Mouse (Mus musculus) gastrocnemius, adult 8-10 months (tissue): ENCODE measurements around the gene Gm13278. TPM values are rescaled to one million over a fixed set of nuclear protein-coding genes. Genes with fewer than 3 reads are reported as not detected.
"Not testable (repeated sequence)": the region's sequence is repeated elsewhere in the genome, so short reads cannot be mapped to it uniquely, and the experiment has no call there.

Experiments used
- DNase-seq, 2 experiments: peaks; one replicate each; pipeline ENCODE4 v3.0.0; 2022; ENCODE audit warnings: low spot score in 2 of 2
- total RNA-seq, 4 experiments: library from RNA; stranded (reverse); gene quantifications; 2 replicates each; pipeline ENCODE4 v1.2.4; 2022

Gene Gm13278
- not detected for total RNA-seq

DNA sequence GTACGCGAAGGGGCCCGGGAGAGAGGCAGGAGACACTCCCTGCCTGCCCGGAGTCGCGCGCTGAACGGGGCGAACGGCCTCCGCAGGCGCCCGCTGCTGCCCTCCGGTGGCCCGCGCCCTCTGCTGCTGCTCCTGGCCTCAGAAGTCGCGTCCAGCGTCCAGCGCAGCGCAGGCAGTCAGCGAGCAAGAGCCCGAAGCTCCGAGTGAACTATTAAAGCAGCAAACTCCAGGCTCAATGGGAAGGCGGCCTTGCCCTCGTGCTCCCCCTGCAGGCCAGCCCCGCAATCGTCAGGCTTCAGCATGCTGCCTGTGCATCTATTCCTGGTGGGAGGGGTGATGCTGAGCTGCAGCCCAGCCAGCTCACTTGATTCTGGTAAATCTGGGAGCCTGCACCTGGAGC, at the start of gene Gm13278:
Gene Gm13278 (plus strand): TSS at position 301 of the 400 bp plus-strand sequence.
- not testable (repeated sequence) for DNase-seq

GRCm38 (mm10) chr4:88742771-88743371, 48.5 kb upstream of the Gm13278 start:
- no peak for DNase-seq

DNA sequence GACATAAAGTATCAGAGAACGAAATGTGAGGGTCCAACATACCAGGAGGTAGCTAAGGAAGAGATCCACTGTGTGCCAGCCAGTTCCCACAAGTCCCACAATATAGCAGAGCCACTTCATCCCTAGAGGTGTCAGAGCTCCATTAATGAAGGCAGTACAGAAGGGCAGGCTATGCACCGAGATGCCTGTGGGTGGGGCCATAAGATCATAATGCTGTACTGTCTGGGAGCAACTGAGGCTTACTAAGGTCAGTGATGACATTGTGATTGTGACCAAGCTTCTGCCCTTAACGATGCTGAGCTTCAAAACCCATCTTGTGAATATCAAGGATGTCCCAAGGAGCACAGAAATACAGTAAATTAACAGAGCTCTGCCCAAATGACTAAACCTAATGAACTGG, 47.1 kb upstream of the Gm13278 start:
- DNase-seq, result no peak

GRCm38 (mm10) chr4:88749926-88750325, 41.4 kb upstream of the Gm13278 start:
- no peak for DNase-seq

GRCm38 (mm10) chr4:88754818-88755340, 36.5 kb upstream of the Gm13278 start, which contains the start of gene Gm13271:
Gene Gm13271 (plus strand): TSS chr4:88754868.
- peak; percentile 64 to 71 for DNase-seq

DNA sequence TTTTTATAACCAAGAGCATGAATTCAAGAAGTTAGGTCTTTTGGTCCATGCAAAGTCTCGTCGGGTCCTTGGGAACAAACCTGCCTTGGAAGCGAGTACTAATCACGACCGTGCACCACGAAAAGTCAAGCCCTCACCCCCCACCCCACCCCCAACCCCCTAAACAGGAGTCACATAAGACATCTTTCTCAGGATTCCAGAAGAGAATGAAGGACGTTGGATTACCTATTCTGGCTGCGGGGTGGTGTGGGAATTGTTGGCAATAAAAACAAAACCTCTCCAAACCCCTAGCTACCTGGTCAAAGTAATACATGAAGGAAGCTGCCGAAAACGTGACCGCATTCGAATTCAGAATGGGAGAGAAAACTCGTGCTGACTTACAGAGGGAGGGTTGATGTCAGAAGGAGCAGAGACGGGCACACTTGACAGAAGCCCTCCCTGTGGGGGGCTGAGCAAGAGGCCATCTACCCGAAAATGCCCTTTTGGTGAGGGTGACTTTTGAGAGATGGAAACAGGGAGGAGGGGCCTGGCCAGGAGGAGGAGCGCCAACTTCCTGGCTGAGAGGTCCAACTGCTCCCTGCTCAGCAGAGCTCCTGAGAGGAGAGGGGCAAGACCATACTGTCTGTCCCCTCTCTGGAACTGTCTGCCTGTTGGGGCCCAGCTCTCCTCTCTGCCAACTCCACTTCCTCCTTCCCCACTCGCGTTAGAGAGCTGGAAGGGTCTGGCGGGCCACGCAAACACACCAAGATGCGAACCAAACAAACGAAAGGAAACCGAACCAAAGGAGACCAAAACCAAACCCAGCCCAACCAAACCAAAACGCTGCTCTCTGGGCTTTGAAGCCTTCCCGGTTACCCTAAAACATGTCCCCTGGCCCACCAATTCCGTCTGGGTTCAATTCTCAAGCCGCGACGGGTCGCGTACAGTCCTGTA, 34.5 kb upstream of the Gm13278 start:
- not testable (repeated sequence) for DNase-seq

DNA sequence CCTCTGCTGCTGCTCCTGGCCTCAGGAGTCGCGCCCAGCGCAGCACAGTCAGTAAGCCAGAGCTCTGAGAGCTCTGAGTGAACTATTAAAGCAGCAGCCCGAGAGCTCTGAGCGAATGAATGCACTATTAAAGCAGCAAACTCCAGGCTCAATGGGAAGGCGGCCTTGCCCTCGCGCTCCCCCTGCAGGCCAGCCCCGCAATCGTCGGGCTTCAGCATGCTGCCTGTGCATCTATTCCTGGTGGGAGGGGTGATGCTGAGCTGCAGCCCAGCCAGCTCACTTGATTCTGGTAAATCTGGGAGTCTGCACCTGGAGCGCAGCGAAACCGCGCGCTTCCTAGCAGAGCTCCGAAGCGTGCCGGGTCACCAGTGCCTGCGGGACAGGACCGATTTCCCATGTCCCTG, 33.7 kb upstream of the Gm13278 start:
- DNase-seq, result peak; percentile 85 to 88

GRCm38 (mm10) chr4:88758751-88759150, 32.6 kb upstream of the Gm13278 start:
- DNase-seq, result not testable (repeated sequence)

GRCm38 (mm10) chr4:88759610-88760268, 31.6 kb upstream of the Gm13278 start, which contains the start of gene Gm13283:
Gene Gm13283 (plus strand): TSS chr4:88760119.
- peak in 1 of 2 experiments; percentile 13 for DNase-seq

DNA sequence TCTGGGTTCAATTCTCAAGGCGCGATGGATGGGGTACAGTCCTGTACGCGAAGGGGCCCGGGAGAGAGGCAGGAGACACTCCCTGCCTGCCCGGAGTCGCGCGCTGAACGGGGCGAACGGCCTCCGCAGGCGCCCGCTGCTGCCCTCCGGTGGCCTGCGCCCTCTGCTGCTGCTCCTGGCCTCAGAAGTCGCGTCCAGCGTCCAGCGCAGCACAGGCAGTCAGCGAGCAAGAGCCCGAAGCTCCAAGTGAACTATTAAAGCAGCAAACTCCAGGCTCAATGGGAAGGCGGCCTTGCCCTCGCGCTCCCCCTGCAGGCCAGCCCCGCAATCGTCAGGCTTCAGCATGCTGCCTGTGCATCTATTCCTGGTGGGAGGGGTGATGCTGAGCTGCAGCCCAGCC, 30.9 kb upstream of the Gm13278 start:
- peak; percentile 46 to 65 for DNase-seq

GRCm38 (mm10) chr4:88761776-88762175, 29.6 kb upstream of the Gm13278 start:
- DNase-seq, result peak; percentile 49 to 64

DNA sequence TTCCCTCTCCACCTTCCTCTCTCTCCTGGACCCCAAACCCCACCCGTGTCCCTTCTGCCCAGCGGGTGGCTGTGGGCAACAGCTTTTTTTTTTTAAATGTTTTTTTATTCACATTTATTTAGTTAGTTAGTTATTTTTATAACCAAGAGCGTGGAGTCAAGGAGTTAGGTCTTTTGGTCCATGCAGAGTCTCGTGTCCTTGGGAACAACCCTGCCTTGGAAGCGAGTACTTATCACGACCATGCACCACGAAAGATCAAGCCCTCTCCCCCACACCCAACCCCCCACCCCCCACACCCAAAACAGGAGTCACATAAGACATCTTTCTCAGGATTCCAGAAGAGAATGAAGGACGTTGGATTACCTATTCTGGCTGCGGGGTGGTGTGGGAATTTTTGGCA, 29.0 kb upstream of the Gm13278 start:
- not testable (repeated sequence) for DNase-seq

DNA sequence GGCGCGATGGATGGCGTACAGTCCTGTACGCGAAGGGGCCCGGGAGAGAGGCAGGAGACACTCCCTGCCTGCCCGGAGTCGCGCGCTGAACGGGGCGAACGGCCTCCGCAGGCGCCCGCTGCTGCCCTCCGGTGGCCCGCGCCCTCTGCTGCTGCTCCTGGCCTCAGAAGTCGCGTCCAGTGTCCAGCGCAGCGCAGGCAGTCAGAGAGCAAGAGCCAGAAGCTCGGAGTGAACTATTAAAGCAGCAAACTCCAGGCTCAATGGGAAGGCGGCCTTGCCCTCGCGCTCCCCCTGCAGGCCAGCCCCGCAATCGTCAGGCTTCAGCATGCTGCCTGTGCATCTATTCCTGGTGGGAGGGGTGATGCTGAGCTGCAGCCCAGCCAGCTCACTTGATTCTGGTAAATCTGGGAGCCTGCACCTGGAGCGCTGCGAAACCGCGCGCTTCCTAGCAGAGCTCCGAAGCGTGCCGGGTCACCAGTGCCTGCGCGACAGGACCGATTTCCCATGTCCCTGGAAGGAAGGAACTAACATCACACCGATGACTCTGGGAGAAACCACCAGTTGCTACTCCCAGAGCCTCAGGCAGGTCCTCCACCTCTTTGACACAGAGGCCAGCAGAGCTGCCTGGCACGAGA, 27.8 kb upstream of the Gm13278 start:
- peak; percentile 23 to 52 for DNase-seq

DNA sequence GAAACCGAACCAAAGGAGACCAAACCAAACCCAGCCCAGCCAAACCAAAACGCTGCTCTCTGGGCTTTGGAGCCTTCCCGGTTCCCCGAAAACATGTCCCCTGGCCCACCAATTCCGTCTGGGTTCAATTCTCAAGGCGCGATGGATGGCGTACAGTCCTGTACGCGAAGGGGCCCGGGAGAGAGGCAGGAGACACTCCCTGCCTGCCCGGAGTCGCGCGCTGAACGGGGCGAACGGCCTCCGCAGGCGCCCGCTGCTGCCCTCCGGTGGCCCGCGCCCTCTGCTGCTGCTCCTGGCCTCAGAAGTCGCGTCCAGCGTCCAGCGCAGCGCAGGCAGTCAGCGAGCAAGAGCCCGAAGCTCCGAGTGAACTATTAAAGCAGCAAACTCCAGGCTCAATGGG, 17.8 kb upstream of the Gm13278 start, which contains the start of gene Gm13290:
Gene Gm13290 (plus strand): TSS at position 301 of the 400 bp plus-strand sequence.
- not testable (repeated sequence) for DNase-seq

DNA sequence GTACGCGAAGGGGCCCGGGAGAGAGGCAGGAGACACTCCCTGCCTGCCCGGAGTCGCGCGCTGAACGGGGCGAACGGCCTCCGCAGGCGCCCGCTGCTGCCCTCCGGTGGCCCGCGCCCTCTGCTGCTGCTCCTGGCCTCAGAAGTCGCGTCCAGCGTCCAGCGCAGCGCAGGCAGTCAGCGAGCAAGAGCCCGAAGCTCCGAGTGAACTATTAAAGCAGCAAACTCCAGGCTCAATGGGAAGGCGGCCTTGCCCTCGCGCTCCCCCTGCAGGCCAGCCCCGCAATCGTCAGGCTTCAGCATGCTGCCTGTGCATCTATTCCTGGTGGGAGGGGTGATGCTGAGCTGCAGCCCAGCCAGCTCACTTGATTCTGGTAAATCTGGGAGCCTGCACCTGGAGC, 14.7 kb upstream of the Gm13278 start, which contains the start of gene Gm13289:
Gene Gm13289 (plus strand): TSS at position 301 of the 400 bp plus-strand sequence.
- DNase-seq, result not testable (repeated sequence)

GRCm38 (mm10) chr4:88779550-88779949, 11.8 kb upstream of the Gm13278 start, which contains the start of gene Gm13272:
Gene Gm13272 (plus strand): TSS chr4:88779850.
- DNase-seq, result not testable (repeated sequence)

DNA sequence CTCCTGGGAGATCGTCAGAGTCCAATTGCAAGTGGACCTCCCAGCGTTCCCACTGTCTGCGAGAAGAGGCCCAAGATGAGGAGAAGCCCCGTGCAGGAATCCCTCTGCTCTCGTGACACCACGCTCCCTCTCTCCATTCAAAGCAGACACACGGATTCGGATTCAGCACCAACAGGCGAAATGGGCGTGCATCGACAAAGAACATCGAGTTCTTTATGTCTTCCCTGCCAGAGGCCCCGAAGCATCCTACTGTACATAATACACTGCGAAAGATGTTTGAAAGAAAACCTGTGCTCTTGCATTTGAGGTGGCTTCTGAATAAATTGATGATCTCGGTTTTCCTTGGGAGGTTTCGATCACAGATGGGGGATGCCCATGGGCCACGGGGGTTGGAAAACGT, 11.0 kb upstream of the Gm13278 start:
- DNase-seq, result not testable (repeated sequence)

DNA sequence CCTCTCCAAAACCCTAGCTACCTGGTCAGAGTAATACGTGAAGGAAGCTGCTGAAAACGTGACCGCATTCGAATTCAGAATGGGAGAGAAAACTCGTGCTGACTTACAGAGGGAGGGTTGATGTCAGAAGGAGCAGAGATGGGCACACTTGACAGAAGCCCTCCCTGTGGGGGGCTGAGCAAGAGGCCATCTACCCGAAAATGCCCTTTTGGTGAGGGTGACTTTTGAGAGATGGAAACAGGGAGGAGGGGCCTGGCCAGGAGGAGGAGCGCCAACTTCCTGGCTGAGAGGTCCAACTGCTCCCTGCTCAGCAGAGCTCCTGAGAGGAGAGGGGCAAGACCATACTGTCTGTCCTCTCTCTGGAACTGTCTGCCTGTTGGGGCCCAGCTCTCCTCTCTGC, 9.5 kb upstream of the Gm13278 start, which contains the start of gene Ifnz:
Gene Ifnz (plus strand): TSS at position 301 of the 400 bp plus-strand sequence.
- not testable (repeated sequence) for DNase-seq

- not testable (repeated sequence) for DNase-seq
Measured at GRCm38 (mm10) chr4:88782335-88782734, 9.0 kb upstream of the Gm13278 start.

DNA sequence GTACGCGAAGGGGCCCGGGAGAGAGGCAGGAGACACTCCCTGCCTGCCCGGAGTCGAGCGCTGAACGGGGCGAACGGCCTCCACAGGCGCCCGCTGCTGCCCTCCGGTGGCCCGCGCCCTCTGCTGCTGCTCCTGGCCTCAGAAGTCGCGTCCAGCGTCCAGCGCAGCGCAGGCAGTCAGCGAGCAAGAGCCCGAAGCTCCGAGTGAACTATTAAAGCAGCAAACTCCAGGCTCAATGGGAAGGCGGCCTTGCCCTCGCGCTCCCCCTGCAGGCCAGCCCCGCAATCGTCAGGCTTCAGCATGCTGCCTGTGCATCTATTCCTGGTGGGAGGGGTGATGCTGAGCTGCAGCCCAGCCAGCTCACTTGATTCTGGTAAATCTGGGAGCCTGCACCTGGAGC, 5.9 kb upstream of the Gm13278 start, which contains the start of gene Gm13276:
Gene Gm13276 (plus strand): TSS at position 301 of the 400 bp plus-strand sequence.
- not testable (repeated sequence) for DNase-seq
